Mouse (Mus musculus) fibroblast of lung, adult 2 months (primary cell): ENCODE measurements around the gene Lrrc4c.

ENCODE experiments used
- DNase-seq: peaks from one replicate; pipeline ENCODE4 v3.0.0-alpha.2; 2011; ENCODE audit warnings: low read depth

The Lrrc4c gene

DNA sequence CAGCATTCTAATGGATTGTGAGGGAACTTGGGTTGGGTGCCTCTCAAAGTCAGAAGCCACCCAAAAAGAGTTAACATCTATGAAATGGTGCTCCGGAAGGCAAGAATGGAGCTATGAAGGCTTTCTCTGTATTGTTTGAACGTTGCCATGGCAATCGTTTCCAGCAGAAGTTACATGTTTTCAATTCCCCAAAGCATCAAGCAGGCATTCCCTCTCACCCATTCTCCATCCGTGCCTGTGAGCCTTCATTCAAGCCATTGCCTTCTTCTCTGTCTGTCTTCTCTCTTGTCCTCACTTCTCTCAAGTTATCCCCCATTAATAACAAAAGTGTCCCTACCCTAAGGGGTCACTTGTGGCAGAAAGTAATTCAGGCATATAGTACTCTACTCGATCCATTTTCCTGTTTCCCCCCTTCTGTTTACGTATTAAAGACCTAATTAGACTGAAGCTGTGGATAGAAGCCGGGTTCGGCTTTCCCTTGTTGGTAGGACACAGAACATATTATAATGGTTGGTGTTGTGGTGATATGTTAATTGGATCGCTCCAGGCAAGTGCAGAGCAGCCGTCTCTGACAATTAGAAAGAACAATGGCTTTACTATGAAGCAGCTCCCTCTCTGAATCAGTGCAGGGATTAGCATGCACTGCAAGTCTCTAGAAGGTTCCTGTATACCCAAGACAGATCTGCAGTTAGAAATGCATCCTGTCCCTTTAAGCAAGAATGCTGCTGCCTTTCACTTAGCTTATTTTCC lies 1160.4 kb downstream of the Lrrc4c start:
- no peak for DNase-seq

DNA sequence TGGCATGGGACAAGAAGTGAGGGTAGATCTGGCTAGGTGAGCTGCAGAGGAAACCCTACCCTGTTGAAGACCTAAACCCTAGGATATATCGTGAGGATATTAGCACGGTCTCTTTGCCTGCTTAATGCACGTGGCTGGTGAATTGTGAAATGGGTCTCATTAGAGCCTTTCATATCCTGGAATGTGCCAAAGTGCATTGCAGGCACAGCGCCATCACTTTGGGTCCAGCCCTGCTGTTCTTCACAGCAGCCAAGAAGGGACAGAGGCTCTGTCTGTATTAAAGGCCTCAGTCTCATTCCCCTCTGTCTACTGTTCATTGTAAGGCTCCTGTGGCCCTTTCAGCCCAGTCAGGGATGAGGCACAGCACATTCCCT lies 1160.9 kb downstream of the Lrrc4c start:
- no peak for DNase-seq

DNA sequence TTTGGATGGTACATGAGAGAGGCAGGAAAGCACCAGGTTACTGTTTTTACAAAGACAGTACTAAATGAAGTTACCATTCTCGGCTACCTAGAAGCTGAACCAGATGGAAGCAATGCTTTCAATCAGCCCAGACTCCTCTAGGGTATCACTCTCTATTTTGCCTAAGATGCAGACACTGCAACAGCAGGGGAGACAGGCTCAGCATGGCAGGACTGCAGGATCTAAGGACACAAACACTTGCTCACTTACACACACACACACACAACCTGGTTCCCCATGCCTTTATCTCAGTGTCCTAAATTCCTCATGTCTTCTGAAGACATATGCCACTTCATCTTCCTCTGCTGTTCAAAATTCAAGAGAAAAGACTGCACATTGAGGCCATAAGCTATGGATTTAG lies 1167.0 kb downstream of the Lrrc4c start:
- no peak for DNase-seq

DNA sequence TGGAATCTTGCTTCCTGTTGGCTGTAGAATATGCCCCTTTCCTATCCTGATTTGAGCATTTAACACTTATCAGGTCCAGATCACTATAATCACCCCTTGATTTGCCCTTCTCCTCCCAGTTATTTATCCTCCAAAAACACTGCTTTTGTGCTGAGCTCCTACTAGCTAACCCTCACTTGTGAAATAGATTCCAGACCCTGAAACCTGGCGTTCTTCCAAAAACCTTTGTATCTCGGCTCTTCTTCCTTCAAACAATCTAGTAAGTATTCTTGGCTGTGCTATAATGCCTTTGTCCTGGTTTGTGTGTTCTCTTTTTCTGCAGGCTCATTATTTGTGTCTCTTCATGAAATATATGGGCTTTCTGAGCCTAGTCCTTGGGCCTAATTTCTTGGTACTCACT lies 1167.6 kb downstream of the Lrrc4c start:
- DNase-seq: no peak

DNA sequence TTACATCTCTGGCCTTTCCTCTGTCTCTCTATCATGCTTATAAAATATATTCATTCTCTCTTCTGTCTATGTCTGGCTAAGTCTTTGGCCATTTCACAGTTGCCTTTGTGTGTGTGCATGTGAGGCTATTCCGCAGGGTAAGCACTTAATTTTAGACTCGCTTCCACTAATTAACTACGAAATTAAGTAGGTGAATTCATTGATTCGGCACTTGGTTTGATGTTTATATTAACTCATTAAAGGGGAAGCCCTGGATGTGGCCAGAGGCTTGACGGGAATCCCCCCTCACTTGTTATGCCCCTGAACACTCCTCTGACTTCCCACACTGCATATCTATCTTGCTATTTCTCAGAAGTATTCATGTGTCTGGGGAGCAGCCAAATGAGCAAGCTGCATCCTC lies 1169.6 kb downstream of the Lrrc4c start:
- no peak for DNase-seq

DNA sequence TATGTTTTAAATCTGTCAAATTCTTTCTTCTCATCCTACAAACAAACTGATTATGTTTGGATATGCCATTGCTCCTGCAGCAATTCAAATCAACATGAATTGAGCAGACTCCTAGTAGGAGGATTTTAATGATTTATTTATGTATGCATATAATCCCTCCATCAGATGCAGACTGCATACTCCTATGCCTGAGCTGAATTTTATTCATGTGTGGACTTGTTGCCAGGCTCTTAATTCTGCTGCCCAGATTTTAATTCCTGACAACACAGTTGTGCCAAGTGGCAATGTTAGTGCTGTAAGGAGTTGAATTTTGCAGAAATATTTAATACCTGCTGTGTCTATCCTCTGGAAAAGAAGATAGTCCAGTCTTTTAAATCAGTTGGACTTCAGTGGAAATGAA lies 1179.1 kb downstream of the Lrrc4c start:
- DNase-seq: no peak

DNA sequence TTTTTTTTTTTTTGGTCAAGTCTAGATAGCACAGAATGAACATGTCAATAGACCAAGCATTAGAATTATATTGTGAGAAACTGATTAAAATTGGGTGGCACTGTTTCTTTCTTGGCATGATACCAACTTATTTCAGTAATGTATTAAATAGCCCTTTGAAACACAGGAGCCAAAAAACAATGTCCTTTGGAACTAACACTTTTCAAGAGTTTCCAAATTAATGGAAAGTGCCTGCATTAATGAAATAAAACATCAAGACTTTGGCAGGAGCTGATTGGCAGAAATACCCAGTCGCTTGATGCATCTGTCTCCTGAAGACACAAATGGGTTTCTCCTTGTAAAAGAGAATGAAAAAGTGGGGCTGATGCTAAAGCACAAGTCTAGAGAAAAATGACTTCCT lies 1184.5 kb downstream of the Lrrc4c start:
- DNase-seq: no peak

DNA sequence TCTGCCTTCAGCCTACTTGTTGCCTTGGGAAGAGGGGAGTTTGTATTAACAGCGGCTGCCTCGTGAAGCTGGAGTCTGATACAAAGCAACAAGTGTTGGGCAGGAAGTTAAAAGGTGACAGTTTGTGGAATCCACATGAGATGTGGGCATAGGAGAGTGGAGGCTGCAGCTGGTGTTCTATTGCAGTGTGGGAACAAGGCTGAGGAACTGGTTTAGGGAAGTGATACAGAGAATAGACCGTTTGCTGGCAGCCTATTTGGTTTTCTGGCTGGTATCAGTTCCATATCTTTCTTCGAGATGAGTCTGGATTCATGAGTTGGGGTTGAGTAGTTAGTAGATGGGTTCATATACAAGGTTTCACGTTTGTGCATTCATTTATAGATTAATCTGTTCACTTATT lies 1186.9 kb downstream of the Lrrc4c start:
- DNase-seq: no peak

DNA sequence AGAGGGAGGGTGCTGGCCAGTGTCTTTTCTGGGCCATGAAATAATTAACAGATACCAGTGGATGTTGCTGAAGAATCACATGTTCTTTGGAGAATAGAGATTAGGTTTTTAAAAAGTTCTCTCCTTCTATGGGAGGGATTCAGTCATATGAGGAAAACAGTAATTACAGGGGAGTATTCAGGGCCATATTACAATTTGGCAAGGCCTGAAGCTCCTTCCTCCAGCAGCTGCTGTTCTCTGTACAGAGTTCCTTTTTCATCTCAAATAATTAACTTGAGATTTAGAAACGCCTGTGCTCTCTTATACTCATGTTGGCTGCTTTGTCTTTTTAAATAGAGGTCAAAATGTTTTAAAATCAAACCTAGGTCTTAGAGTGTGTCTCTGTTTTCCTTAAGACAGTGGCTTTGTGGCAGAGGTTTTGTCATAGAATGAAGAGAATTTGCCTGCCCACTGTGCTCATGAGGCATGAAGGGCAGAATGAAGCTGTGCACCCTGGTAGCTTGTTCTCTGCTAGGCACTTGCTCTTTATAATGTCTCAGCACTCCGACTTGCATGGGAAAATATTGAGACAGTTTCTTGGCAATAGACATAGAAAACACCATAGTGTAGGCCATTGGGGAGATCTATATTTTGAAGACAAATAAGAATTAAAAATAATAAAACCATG lies 1206.4 kb downstream of the Lrrc4c start:
- DNase-seq: no peak

DNA sequence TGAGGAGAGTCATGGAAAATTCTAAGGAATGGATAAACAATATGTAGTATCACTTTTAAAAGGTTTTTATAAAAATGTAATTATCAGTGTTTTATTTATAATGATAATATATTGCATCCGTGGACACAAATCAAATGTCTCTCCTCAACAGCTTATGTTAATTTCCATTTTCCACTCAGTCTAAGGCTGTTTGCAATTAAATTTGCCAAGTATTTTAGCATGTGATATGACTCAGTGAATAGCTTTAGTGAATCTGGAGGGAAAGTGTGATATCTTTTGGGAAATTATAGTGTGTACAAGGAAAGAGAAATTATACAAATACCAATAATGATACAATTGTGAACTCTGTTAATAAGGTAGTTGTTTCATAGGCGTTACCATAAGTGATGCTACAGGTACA lies 1207.1 kb downstream of the Lrrc4c start:
- DNase-seq: no peak

DNA sequence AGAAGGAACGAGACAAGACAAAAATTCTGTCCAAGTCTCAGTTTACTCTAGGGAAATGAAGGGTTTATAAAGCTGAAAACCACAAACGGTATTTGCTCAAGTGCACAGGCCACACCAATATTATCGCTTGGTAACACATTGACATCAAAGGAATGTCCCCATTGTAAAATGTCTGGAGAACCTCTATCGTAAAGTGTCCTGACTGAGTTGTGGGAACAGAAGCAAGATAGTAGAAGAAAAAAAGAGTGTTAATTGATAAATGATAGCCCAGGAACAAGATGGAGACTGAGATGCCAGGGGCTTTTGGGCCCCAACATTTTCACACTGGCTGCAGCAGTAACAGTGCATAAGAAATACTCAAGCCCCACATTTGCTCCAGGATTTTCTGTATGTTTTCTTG lies 1212.7 kb downstream of the Lrrc4c start:
- no peak for DNase-seq

DNA sequence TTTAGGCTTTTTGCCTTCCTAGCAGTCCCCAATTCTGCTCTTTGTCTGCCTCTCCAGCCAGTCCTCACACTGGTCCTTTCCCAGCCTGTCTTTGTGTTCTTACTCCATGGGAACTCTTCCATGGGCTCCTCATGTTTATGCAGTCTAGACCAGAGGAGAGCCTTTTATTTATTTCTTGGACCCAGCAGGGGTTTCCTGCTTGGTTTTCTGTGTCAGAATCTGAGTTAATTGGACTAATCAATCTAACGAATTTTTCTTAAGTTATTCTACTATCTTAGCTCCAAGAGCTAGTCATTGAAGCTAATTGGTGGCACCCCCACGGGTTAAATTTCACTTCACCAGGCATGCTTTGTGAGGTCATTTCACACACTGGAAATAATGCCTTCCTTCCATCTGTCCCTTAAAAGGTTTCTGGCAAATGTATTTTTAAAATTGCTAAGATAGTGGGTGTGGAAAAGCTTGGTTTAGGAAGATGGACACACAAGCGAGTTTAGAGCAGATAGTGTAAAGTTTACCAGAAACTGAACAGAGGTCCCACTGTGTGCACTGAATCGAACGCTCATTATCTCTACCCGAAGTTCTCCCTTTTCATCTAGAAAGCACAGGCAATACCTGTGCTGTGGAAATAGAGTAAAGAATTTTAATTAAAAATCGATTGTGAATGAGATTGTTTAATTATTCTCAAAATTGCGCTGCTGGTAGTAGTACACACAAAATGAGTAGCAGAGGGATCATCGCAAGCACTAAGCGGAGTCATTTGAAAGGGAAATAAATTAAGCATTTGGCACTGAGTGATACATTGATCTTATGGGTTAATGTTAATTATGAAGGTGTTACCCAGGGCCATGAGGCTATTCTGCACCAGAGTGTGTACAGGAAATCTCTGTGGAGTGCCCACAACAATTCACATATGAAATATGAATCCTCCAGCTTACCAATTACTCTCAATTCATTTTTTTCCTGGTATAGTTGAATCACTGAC lies 1226.0 kb downstream of the Lrrc4c start:
- no peak for DNase-seq

DNA sequence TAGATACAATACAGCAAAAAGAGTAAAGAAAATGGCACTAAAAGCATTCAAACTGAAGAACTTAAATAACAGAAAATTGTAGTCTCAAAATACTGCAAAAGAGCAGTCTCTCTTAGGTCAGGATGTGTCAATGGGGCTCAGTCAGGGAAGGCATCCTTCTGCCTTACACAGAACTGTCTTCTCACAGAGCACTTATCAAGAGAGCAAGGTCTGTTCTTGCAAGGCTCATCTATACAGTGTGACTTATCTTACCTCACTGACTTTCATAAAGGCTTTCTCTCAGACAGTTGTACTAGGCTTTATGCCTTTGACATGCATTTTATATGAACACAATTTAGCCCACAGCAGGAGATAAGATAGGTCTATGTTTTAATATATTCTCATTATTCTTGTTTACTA lies 1226.7 kb downstream of the Lrrc4c start:
- DNase-seq: no peak

DNA sequence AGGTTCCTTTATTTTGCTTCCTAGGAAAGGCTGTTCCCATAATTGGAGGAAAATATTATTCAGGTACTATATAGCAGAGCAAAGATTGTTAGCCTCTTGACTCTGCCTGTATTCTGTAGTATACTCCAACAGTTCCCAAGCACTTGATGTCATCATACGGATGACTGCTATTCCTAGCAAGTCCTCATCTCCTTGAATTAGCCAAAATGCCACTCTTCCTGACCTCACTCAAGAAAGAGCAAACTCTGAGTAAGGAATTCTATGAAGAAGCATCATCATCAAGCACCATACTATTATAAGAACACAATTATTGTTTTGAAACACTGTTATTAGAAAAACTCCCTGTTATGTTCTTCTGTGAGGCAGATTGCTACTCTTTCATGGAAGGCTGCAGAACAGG lies 1228.0 kb downstream of the Lrrc4c start:
- DNase-seq: no peak

DNA sequence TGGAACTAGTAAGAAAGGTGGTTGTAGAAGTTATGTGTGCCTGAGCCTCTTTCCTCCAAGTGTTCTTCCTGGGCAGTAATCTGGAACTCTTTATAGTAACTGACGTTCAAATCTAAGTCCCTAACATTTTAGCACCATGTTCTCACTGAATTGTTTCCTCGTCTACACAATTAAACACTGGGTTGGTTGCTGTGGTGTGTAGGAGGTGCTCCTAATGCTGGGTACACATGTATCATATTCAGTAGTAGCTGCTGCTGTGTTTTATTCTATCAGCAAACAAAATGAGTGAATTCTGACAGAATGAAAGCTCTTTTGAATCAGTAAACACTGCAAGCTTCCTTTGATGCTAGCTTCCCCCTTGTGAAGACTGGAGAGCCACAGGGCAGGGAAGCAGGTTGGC lies 1246.5 kb downstream of the Lrrc4c start:
- DNase-seq: no peak

DNA sequence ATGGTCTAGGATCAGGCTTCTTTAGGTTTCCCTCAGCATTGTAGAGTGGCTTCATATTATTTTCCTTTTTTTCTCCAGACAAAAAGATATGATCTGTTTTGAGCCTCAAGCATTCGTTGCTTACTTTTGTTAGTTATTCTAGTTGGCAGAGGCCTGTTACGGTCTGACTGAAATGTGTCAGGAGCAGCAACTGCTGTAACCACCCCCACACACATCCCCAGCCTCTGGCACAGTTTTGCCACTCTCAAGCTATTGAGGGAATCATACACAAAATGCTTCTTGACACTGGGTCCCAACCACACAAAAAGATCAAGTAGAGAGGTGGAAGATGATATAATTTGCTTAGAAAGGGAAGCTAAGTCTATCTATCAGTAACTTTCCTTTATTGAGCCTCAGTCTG lies 1251.0 kb downstream of the Lrrc4c start:
- DNase-seq: no peak

DNA sequence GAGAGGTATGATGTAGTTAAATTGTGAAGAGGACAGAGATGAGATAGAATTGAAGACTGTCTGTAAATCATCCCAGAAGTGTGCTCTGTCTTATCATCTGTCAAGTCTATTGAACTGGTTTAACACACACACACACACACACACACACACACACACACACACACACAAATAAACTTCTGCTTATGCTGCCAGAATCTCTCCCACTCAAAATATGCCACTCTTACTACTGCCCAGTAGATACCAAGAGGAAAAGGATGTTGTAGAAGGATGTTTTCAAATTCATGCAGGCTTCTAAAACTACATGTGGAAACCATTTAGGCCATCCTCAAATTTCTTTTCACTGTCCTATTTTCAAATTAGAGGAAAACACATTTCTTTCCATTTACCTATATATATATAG lies 1257.0 kb downstream of the Lrrc4c start:
- DNase-seq: no peak

DNA sequence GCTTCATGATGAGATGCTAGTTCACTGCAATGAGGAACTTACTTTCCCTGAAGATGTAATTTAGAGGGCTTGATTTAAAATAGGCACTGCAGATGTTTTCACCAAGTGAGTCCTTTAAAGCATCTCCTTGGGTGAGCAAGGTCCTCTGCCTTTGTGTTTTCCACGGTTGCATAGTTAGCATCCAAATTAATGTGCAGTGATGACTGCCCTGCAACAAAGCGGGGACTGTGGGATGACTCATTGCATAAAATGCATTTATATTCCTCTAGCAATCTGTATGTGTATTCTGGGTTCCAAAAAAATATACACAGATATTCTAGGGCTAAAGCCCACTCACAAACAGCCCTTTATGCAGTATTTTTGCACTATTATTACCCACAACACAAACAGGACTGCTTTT lies 1263.2 kb downstream of the Lrrc4c start:
- no peak for DNase-seq

DNA sequence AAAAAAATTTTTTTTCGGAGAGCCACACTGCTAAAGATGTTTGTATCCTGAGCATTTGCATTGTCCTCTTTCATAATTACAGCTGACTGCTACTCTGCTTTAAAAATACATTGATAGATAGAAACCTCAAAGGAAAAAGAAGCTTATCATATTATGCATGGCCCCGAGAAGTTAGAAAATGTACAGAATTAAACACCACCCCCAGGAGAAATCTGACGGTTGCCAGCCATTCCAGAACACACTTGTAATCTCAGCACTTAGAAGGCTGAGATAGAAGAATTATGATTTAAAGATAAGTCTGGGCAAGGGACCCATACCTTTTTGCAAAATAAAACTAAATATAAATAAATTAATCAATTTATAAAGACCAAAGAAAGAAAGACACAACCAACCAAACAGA lies 1268.4 kb downstream of the Lrrc4c start:
- DNase-seq: no peak

DNA sequence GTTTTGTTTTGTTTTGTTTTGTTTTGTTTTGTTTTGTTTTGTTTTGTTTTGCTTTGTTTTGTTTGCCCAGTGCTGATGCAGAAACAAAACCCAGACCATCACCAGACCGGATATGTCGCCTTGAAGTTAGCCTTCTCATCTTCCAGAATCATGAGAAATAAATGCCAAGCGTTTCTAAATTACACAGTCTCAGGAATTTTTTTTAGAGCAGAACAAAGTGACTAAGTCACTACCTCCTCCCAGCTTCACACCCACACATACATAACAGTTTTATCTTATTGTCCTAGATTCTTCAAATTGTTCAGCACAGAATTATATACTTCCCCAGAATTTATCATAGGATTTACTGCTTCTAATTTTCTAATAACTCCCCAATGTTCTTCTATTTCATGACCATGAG lies 1272.6 kb downstream of the Lrrc4c start:
- no peak for DNase-seq

DNA sequence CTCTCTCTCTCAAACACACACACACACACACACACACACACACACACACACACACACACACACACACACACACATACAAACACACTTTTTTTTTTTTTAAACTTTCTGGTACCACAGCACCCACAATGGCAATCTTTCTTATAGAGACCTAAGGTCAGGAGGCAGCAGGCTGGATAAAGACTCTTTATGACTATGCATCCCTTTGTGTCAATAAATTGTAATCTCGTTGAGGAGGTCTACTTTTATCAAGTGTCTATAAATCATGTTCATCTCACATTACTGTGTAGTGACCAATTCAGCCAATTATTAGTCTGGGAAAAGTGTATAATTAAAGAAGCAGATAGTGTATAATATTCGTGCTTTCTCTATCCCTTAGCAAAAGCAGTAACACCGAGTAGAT lies 1286.2 kb downstream of the Lrrc4c start:
- no peak for DNase-seq

DNA sequence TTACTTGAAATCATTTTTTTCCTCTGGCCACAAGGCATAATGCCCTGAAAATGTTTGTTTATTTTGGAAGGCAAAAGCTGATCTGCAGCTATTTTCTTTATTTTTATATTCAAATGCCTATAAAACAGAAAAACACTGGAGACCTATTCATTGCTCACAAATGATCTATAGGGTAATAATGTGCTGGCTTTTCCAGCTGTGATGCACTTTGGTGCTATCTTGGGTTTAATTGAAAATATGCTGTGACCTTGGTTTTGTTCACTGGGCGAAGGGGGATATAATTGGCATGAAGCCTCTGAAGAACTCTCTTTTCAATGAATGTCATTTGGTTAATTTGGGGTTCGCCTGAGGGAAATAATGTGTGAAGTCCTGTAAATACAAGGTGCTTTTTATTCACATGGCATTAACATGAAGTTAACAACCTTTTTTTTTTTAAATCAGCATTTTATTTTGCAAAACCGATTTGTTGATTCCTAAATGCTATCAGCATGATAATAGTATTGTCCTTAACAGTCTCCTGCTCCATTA lies 1286.8 kb downstream of the Lrrc4c start:
- no peak for DNase-seq

DNA sequence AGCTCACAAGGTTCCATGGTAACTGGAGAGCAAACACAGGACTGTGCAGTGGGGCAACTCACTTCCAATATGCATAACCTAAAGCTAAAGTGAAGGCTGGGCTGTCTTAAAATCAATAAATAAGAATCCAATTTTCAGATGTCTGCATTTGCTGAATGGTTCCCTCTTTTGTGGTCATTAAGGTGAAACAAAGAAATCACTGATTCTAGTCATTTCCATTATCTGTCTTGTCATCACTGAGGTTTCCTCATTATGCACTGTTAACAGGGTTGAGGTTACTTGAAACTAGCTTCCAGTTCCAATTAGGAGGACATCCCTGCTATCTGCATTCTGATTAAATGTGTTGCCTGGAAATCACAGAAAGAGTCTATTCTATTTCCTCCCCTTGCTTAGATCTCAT lies 1291.5 kb downstream of the Lrrc4c start:
- no peak for DNase-seq
